Comparison of ENCODE assay signal across 8 mouse cellular contexts in the genomic region with DNA sequence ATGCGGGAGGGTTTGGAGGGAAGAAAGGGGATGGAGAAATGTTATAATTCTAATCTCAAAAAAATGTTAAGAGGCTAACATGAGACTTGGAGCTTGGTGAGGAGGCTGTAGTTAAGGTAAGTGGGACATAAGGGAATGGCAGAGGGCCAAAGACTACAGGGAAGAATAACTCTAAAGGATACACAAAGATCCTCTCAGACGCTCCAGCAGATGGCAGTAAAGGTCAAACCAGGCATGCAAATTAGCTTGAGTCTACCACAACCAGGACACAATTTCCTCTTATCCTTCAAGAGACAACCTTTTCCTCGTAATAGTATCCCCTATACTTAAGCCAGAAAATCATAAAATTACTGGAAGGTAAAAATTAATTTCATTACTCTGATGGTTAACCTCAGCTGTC.
DNase-seq lines count a peak whose midpoint lies in the region; ATAC-seq and TF ChIP-seq lines count a peak whose summit lies in the region.

No protein-coding gene starts in this region.

- H3K9me3 ChIP-seq in intestine, postnatal 0 days (ENCODE audit: control insufficient read depth), result no peaks in the 10 kb centered on the region
- H3K9me3 ChIP-seq in intestine, embryonic 16.5 days (ENCODE audit: control insufficient read depth, low read length), result no peaks in the 10 kb centered on the region
- H3K9me3 ChIP-seq in ES-E14 (ENCODE audit: control insufficient read depth, insufficient read depth, low read depth, low read length), result no peaks in the 10 kb centered on the region
- no peaks in the 10 kb centered on the region for H3K9me3 ChIP-seq in midbrain, embryonic 15.5 days

- H3K4me2 ChIP-seq in intestine, postnatal 0 days (replicated peaks; ENCODE audit: low read depth), result no peak overlapping the region
- no peak overlapping the region for H3K4me2 ChIP-seq in intestine, embryonic 16.5 days (ENCODE audit: low read depth, low read length)
- H3K4me2 ChIP-seq in midbrain, embryonic 15.5 days, result no peak overlapping the region

- H3K4me1 ChIP-seq in intestine, postnatal 0 days (replicated peaks; ENCODE audit: control insufficient read depth, insufficient read depth, low read length), result no peaks in the 10 kb centered on the region
- no peaks in the 10 kb centered on the region for H3K4me1 ChIP-seq in intestine, embryonic 16.5 days (ENCODE audit: control insufficient read depth, insufficient read depth, low read length)
- no peaks in the 10 kb centered on the region for H3K4me1 ChIP-seq in ES-E14 (ENCODE audit: control insufficient read depth in 2 of 2, insufficient read depth in 2 of 2, low read length in 2 of 2, poor library complexity in 1 of 2)
- H3K4me1 ChIP-seq in midbrain, embryonic 15.5 days, result no peaks in the 10 kb centered on the region

- DNase-seq in ES-E14 (ENCODE audit: low read depth, low spot score), result peak; percentile 13
- peak; percentile 77 for DNase-seq in brain, adult 2 months (ENCODE audit: low read depth, low spot score)
- peak; percentile 11 to 29 for DNase-seq in frontal cortex, postnatal 36 days (ENCODE audit: low spot score in 2 of 2)
- DNase-seq in left cerebral cortex, postnatal 4 days, result peak; percentile 32
- peak; percentile 3 for DNase-seq in testis, postnatal 14 days (ENCODE audit: low spot score)

- in situ Hi-C loops in ES-E14 (cut with MboI; ENCODE audit: low sequenced_read_pairs in 2 of 2, unreplicated experiment in 2 of 2), result no loop called here

- intact Hi-C loops in left cerebral cortex, postnatal 4 days (cut with DNase I), result no loop called here

- H3K27me3 ChIP-seq in intestine, postnatal 0 days (replicated peaks; ENCODE audit: control insufficient read depth, insufficient read depth, low read length), result no peaks in the 10 kb centered on the region
- H3K27me3 ChIP-seq in intestine, embryonic 16.5 days (replicated peaks; ENCODE audit: control insufficient read depth, insufficient read depth, low read length), result no peaks in the 10 kb centered on the region
- H3K27me3 ChIP-seq in midbrain, embryonic 15.5 days (replicated peaks), result no peaks in the 10 kb centered on the region

- ATAC-seq in intestine, postnatal 0 days, result no peak
- ATAC-seq in intestine, embryonic 16.5 days, result no peak
- ATAC-seq in midbrain, embryonic 15.5 days (replicated peaks), result no peak

- no peak overlapping the region for H3K9ac ChIP-seq in intestine, postnatal 0 days (ENCODE audit: low read depth, low read length)
- H3K9ac ChIP-seq in intestine, embryonic 16.5 days (ENCODE audit: low read depth, low read length), result no peak overlapping the region
- H3K9ac ChIP-seq in ES-E14 (ENCODE audit: insufficient read depth, low read depth, low read length, poor library complexity, severe bottlenecking), result no peak overlapping the region
- no peak overlapping the region for H3K9ac ChIP-seq in midbrain, embryonic 15.5 days

- H3K36me3 ChIP-seq in intestine, postnatal 0 days (ENCODE audit: control insufficient read depth, insufficient read depth), result no peaks in the 10 kb centered on the region
- no peaks in the 10 kb centered on the region for H3K36me3 ChIP-seq in intestine, embryonic 16.5 days (ENCODE audit: control insufficient read depth, insufficient read depth, low read length)
- H3K36me3 ChIP-seq in ES-E14 (ENCODE audit: control insufficient read depth, insufficient read depth, low read length, poor library complexity, severe bottlenecking), result no peaks in the 10 kb centered on the region
- H3K36me3 ChIP-seq in midbrain, embryonic 15.5 days (replicated peaks), result no peaks in the 10 kb centered on the region

- no peak overlapping the region for H3K27ac ChIP-seq in intestine, postnatal 0 days (ENCODE audit: low read depth, low read length)
- no peak overlapping the region for H3K27ac ChIP-seq in intestine, embryonic 16.5 days (ENCODE audit: low read length)
- no peak overlapping the region for H3K27ac ChIP-seq in ES-E14 (ENCODE audit: insufficient read depth, low read depth, low read length, poor library complexity, severe bottlenecking)
- no peak overlapping the region for H3K27ac ChIP-seq in midbrain, embryonic 15.5 days

- 61% methylated on average over 3 of the region's 3 CpGs for WGBS in intestine, postnatal 0 days
- WGBS in intestine, embryonic 16.5 days, result 65% methylated on average over 3 of the region's 3 CpGs
- 72% methylated on average over 3 of the region's 3 CpGs for WGBS in midbrain, embryonic 15.5 days

- no peak overlapping the region for H3K4me3 ChIP-seq in intestine, postnatal 0 days (ENCODE audit: low read depth, low read length)
- no peak overlapping the region for H3K4me3 ChIP-seq in intestine, embryonic 16.5 days (ENCODE audit: low read length)
- H3K4me3 ChIP-seq in ES-E14 (ENCODE audit: insufficient read depth in 1 of 2, low read depth in 1 of 2, low read length in 2 of 2, poor library complexity in 1 of 2, severe bottlenecking in 1 of 2), result no peak overlapping the region
- H3K4me3 ChIP-seq in midbrain, embryonic 15.5 days, result no peak overlapping the region

- TF ChIP-seq CTCF in intestine, postnatal 0 days (IDR thresholded peaks at IDR 0.05; ENCODE audit: low read depth), result peak; percentile 70

TF ChIP-seq in ES-E14, 5 proteins besides CTCF, POLR2A, EP300 and RAD21:
- TF ChIP-seq HCFC1 (IDR thresholded peaks at IDR 0.05; ENCODE audit: borderline replicate concordance, insufficient read depth, low read length), result no peak
- TF ChIP-seq ZC3H11A (IDR thresholded peaks at IDR 0.05; ENCODE audit: borderline replicate concordance, low read depth, low read length), result no peak
- no peak for TF ChIP-seq CHD2 (IDR thresholded peaks at IDR 0.05; ENCODE audit: low read depth, low read length)
- TF ChIP-seq MAFK (IDR thresholded peaks at IDR 0.05; ENCODE audit: insufficient read depth, low read depth, low read length), result no peak
- TF ChIP-seq ZNF384 (IDR thresholded peaks at IDR 0.05; ENCODE audit: low read depth, low read length), result no peak

Comparison
In these comparisons a context has a peak if more than half of its experiments do, and no peak if none do; other contexts are left out.
1. DNase-seq: peak in every context shown above with its lines; median percentile 77 in brain, adult 2 months; 32 in left cerebral cortex, postnatal 4 days; 20 in frontal cortex, postnatal 36 days; 13 in ES-E14; 3 in testis, postnatal 14 days.